Mouse (Mus musculus) midbrain, embryonic 12.5 days (tissue): ENCODE measurements around the gene Ank2. TPM values are rescaled to one million over a fixed set of nuclear protein-coding genes. Genes with fewer than 3 reads are reported as not detected.

Experiments
- ATAC-seq: fragments of 200-750 bp; cut with Nextera tagmentation; 2 replicates; pipeline ENCODE4 v1.8.0; 2017; ENCODE audit warnings: low read depth, moderate TSS enrichment, moderate library complexity; ENCODE audit not compliant: low FRiP score
- H3K27ac ChIP-seq: fragments of 300-500 bp; sonication (generic); replicated peaks from 2 replicates; pipeline ENCODE4 v1.5.1; 2016; ENCODE audit warnings: mild to moderate bottlenecking
- H3K27me3 ChIP-seq: fragments of 300-500 bp; sonication (generic); 2 replicates; pipeline ENCODE4 v1.6.1; 2016; ENCODE audit warnings: mild to moderate bottlenecking
- H3K36me3 ChIP-seq: fragments of 300-500 bp; sonication (generic); 2 replicates; pipeline ENCODE4 v1.6.1; 2016
- H3K4me1 ChIP-seq: fragments of 300-500 bp; sonication (generic); 2 replicates; pipeline ENCODE4 v1.6.1; 2016
- H3K4me2 ChIP-seq: fragments of 300-500 bp; sonication (generic); replicated peaks from 2 replicates; pipeline ENCODE4 v1.6.1; 2016; ENCODE audit warnings: mild to moderate bottlenecking, moderate library complexity
- H3K4me3 ChIP-seq: fragments of 300-500 bp; sonication (generic); 2 replicates; pipeline ENCODE4 v1.5.1; 2016; ENCODE audit warnings: mild to moderate bottlenecking
- H3K9ac ChIP-seq: fragments of 300-500 bp; sonication (generic); replicated peaks from 2 replicates; pipeline ENCODE4 v1.6.1; 2016; ENCODE audit warnings: mild to moderate bottlenecking, moderate library complexity
- H3K9me3 ChIP-seq: fragments of 300-500 bp; sonication (generic); 2 replicates; pipeline ENCODE4 v1.6.1; 2016; ENCODE audit warnings: mild to moderate bottlenecking
- WGBS: fragments of 180-500 bp; shearing (Covaris S2); methylation state at CpG from one replicate; pipeline ENCODE4 v1.1.7; 2016; 5-methylcytosine and 5-hydroxymethylcytosine counted together
- polyA plus RNA-seq: library from polyadenylated mRNA; unstranded; fragments of >200 nt; fragmentation: Nextera tagmentation; extraction: Ambion mirVana; gene quantifications from 2 replicates; pipeline ENCODE4 v1.2.1, GENCODE M21; 2016

Gene Ank2
- polyA plus RNA-seq, 1 experiment from 2014 or later: 141 TPM

- no peak overlapping the region for H3K27ac ChIP-seq
- no peak for ATAC-seq
- H3K27me3 ChIP-seq: no peaks in the 10 kb centered on the region
- WGBS: 89% methylated on average over 5 of the region's 5 CpGs
- H3K9me3 ChIP-seq: no peaks in the 10 kb centered on the region
- H3K4me3 ChIP-seq: no peak overlapping the region
- no peak overlapping the region for H3K4me2 ChIP-seq
- peaks cover 8% of the 10 kb centered on the region for H3K4me1 ChIP-seq
- no peaks in the 10 kb centered on the region for H3K36me3 ChIP-seq
- H3K9ac ChIP-seq: no peak overlapping the region
These were observed 290.3 kb downstream of the Ank2 start for GRCm38 (mm10) chr3:127208871-127209270.

DNA sequence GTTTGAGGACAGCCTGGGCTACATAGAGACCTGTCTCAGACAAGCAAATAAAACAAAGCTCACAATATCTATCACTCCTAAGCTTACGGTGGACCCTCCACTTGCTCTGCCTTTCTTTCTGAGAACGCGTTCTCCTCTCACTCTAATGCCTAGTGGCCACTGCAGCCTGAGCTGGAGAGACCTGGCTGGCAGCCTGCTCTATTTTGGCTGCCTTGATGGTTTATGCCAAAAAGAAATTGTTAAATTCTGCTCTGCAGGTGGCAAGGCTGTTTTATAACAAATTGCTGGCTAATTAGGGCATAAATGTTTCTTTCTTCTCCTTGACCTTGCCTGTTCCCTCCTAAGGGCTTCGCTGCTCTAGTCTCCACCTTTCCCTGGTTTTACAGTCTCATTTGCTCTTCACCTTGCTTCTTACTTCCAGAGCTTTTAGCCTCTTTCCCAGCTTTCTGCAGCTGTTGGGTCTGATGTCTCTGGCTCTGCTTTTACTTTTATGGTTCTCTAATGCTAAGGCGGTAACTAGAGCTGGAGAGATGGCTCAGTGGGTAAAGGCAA is 293.2 kb downstream of the Ank2 start:
- ATAC-seq: no peak
- H3K9ac ChIP-seq: no peak overlapping the region

GRCm38 (mm10) chr3:127202484-127203115 is 296.6 kb downstream of the Ank2 start:
- ATAC-seq: no peak
- Histone ChIP-seq H3K4me1 (no peaks in the 10 kb centered on the region), H3K9me3 (no peaks in the 10 kb centered on the region), H3K4me3 (no peak overlapping the region), H3K36me3 (no peaks in the 10 kb centered on the region), H3K4me2 (no peak overlapping the region), H3K27me3 (no peaks in the 10 kb centered on the region), H3K9ac (no peak overlapping the region), H3K27ac (no peak overlapping the region)
- WGBS: 30% methylated on average over 11 of the region's 11 CpGs

More for the DNA sequence above, 293.2 kb downstream of the Ank2 start:
- Histone ChIP-seq H3K4me1 (no peaks in the 10 kb centered on the region), H3K4me2 (no peak overlapping the region), H3K27ac (no peak overlapping the region), H3K4me3 (no peak overlapping the region), H3K36me3 (no peaks in the 10 kb centered on the region), H3K27me3 (no peaks in the 10 kb centered on the region), H3K9me3 (no peaks in the 10 kb centered on the region)
- 92% methylated on average over 5 of the region's 5 CpGs for WGBS

- Histone ChIP-seq H3K9ac (no peak overlapping the region), H3K36me3 (no peaks in the 10 kb centered on the region), H3K27ac (no peak overlapping the region), H3K4me3 (no peak overlapping the region), H3K4me1 (no peaks in the 10 kb centered on the region), H3K27me3 (no peaks in the 10 kb centered on the region), H3K4me2 (no peak overlapping the region), H3K9me3 (no peaks in the 10 kb centered on the region)
- WGBS: 84% methylated on average over 3 of the region's 3 CpGs
- no peak for ATAC-seq
These were observed 298.4 kb downstream of the Ank2 start for GRCm38 (mm10) chr3:127200789-127201188.

DNA sequence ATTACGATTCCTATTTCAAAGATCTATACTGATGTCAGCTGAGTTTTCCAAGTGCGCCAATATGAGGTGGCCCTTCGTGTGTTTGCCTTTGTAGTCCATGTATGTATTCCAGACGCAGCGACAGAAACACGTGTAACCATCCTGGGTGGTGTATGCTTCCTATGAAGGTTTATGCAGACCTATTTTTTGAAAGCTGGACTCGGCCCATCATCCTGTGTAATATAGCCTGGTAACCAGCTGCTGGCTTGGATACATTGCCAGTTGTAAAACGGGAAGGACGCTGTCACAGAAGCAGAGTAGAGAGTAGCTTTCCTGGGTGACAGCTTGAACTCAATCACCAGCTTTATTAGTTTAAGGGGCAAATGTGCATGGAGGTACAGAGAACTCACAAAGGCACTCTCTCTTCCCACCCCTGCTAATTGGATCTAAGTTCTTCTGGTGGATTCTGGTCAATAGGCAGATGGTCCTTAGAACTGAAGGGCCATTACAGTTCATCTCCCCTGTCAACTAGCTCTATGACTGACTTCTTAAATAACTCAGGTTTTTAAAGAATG is 300.0 kb downstream of the Ank2 start:
- no peaks in the 10 kb centered on the region for H3K27me3 ChIP-seq
- H3K4me1 ChIP-seq: no peaks in the 10 kb centered on the region
- ATAC-seq: no peak
- H3K9me3 ChIP-seq: no peaks in the 10 kb centered on the region
- H3K9ac ChIP-seq: no peak overlapping the region
- no peak overlapping the region for H3K4me2 ChIP-seq
- WGBS: 93% methylated on average over 9 of the region's 9 CpGs
- H3K36me3 ChIP-seq: no peaks in the 10 kb centered on the region
- no peak overlapping the region for H3K4me3 ChIP-seq
- no peak overlapping the region for H3K27ac ChIP-seq

- no peaks in the 10 kb centered on the region for H3K9me3 ChIP-seq
- 96% methylated on average over 7 of the region's 7 CpGs for WGBS
- no peak overlapping the region for H3K9ac ChIP-seq
- no peak overlapping the region for H3K4me3 ChIP-seq
- no peaks in the 10 kb centered on the region for H3K27me3 ChIP-seq
- H3K27ac ChIP-seq: no peak overlapping the region
- H3K36me3 ChIP-seq: no peaks in the 10 kb centered on the region
- ATAC-seq: no peak
- no peak overlapping the region for H3K4me2 ChIP-seq
- no peaks in the 10 kb centered on the region for H3K4me1 ChIP-seq
These were observed 300.5 kb downstream of the Ank2 start for GRCm38 (mm10) chr3:127198656-127199055.

GRCm38 (mm10) chr3:127188789-127189128 is 310.4 kb downstream of the Ank2 start:
- no peak for ATAC-seq
- no peak overlapping the region for H3K9ac ChIP-seq
- 95% methylated on average over 5 of the region's 5 CpGs for WGBS
- H3K27ac ChIP-seq: no peak overlapping the region
- H3K4me1 ChIP-seq: peaks cover 8% of the 10 kb centered on the region
- no peaks in the 10 kb centered on the region for H3K36me3 ChIP-seq
- no peaks in the 10 kb centered on the region for H3K27me3 ChIP-seq
- no peak overlapping the region for H3K4me2 ChIP-seq
- no peaks in the 10 kb centered on the region for H3K9me3 ChIP-seq
- H3K4me3 ChIP-seq: no peak overlapping the region

GRCm38 (mm10) chr3:127188086-127188788 is 310.9 kb downstream of the Ank2 start:
- H3K4me1 ChIP-seq: peaks cover 8% of the 10 kb centered on the region
- whole genome bisulfite sequencing: 91% methylated on average over 5 of the region's 5 CpGs
- H3K9me3 ChIP-seq: no peaks in the 10 kb centered on the region
- no peak overlapping the region for H3K4me2 ChIP-seq
- no peak overlapping the region for H3K27ac ChIP-seq
- no peak overlapping the region for H3K9ac ChIP-seq
- no peaks in the 10 kb centered on the region for H3K27me3 ChIP-seq
- no peak for ATAC-seq
- H3K4me3 ChIP-seq: no peak overlapping the region
- H3K36me3 ChIP-seq: no peaks in the 10 kb centered on the region

GRCm38 (mm10) chr3:127187081-127187480 is 312.1 kb downstream of the Ank2 start:
- no peak for ATAC-seq
- no peaks in the 10 kb centered on the region for H3K36me3 ChIP-seq
- WGBS: 93% methylated on average over 2 of the region's 2 CpGs
- H3K9ac ChIP-seq: no peak overlapping the region
- no peak overlapping the region for H3K4me2 ChIP-seq
- H3K27ac ChIP-seq: no peak overlapping the region
- no peaks in the 10 kb centered on the region for H3K9me3 ChIP-seq
- peaks cover 8% of the 10 kb centered on the region for H3K4me1 ChIP-seq
- H3K27me3 ChIP-seq: no peaks in the 10 kb centered on the region
- H3K4me3 ChIP-seq: no peak overlapping the region

DNA sequence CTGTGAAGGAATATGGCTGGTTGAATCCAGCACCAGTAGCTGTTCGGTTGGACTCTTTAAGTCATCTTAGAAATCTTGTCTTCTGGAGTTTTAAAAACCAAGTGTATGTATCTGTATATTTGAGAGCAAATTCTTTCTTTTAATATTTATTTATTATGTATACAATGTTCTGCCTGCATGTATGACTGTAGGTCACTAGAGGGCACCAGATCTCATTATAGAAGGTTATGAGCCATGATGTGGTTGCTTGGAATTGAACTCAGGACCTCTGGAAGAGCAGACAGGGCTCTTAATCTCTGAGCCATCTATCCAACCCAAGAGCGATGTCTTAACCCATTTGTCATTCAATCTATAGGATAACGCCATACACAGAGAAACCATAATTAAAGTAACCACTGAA is 312.9 kb downstream of the Ank2 start:
- Histone ChIP-seq H3K4me2 (no peak overlapping the region), H3K36me3 (no peaks in the 10 kb centered on the region)
- WGBS: 94% methylated on average over 3 of the region's 3 CpGs

GRCm38 (mm10) chr3:127183998-127184753 is 315.0 kb downstream of the Ank2 start:
- Histone ChIP-seq H3K9me3 (no peaks in the 10 kb centered on the region), H3K4me3 (no peak overlapping the region), H3K9ac (no peak overlapping the region), H3K4me2 (no peak overlapping the region), H3K27me3 (no peaks in the 10 kb centered on the region), H3K27ac (no peak overlapping the region), H3K36me3 (no peaks in the 10 kb centered on the region), H3K4me1 (no peaks in the 10 kb centered on the region)
- peak; percentile 57; the same call in 1 of the 2 replicates for ATAC-seq
- 12% methylated on average over 5 of the region's 5 CpGs for WGBS

More for the DNA sequence above, 312.9 kb downstream of the Ank2 start:
- no peaks in the 10 kb centered on the region for H3K27me3 ChIP-seq
- ATAC-seq: no peak
- peaks cover 4% of the 10 kb centered on the region for H3K4me1 ChIP-seq
- no peak overlapping the region for H3K4me3 ChIP-seq
- H3K27ac ChIP-seq: no peak overlapping the region
- no peak overlapping the region for H3K9ac ChIP-seq
- no peaks in the 10 kb centered on the region for H3K9me3 ChIP-seq

DNA sequence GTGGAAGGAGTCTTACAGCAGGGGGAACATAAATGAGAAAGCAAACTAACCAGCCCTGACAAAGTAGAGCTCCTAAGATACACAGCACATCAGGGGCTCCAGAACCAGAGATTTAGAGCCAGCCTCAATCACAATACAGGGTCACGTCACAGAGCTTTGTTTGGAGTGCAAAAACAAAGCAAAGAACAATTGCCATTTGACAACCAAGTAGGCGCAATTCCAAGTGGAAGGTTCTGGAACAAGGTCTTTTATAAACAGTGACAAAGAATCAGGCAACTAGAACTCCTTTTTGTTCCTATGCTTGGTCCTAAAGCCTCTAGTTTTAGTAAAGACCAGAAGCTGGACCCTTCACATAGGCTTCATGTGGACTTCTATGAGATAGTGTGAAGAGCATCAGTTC is 326.5 kb downstream of the Ank2 start:
- no peak overlapping the region for H3K4me3 ChIP-seq
- no peak overlapping the region for H3K4me2 ChIP-seq
- no peaks in the 10 kb centered on the region for H3K9me3 ChIP-seq
- H3K4me1 ChIP-seq: no peaks in the 10 kb centered on the region
- no peak overlapping the region for H3K9ac ChIP-seq
- H3K27ac ChIP-seq: no peak overlapping the region
- 59% methylated on average over 2 of the region's 2 CpGs for WGBS
- H3K27me3 ChIP-seq: no peaks in the 10 kb centered on the region
- ATAC-seq: no peak
- H3K36me3 ChIP-seq: no peaks in the 10 kb centered on the region
